Mouse (Mus musculus) liver, postnatal 0 days (tissue): ENCODE data around the gene Pou6f1. TPM values are rescaled to one million over a fixed set of nuclear protein-coding genes. Genes with fewer than 3 reads are reported as not detected.
A peak's percentile ranks its signal among the peaks of the same experiment; 100 is the strongest.
"Not testable (repeated sequence)": the region's sequence is repeated elsewhere in the genome, so short reads cannot be mapped to it uniquely, and the experiment has no call there.

Experiments used
- ATAC-seq: fragments of 200-750 bp; cut with Nextera tagmentation; 2 replicates; pipeline ENCODE4 v1.8.0; 2017; ENCODE audit warnings: mild to moderate bottlenecking, moderate library complexity
- DNase-seq: peaks from one replicate; pipeline ENCODE4 v3.0.0-alpha.2; 2016
- H3K27ac ChIP-seq: fragments of 300-500 bp; sonication (generic); 2 replicates; pipeline ENCODE4 v1.5.1; 2014; ENCODE audit warnings: antibody characterized with exemption, moderate library complexity, mild to moderate bottlenecking, low read depth
- H3K27me3 ChIP-seq: fragments of 300-500 bp; sonication (generic); 2 replicates; pipeline ENCODE4 v1.6.1; 2014; ENCODE audit warnings: low read length, control low read depth, mixed read lengths; ENCODE audit not compliant: insufficient read depth
- H3K36me3 ChIP-seq: fragments of 300-500 bp; sonication (generic); replicated peaks from 2 replicates; pipeline ENCODE4 v1.6.1; 2014; ENCODE audit warnings: mild to moderate bottlenecking, control low read depth, low read length, moderate library complexity, mixed read lengths; ENCODE audit not compliant: insufficient read depth
- H3K4me1 ChIP-seq: fragments of 300-500 bp; sonication (generic); 2 replicates; pipeline ENCODE4 v1.6.1; 2014; ENCODE audit warnings: antibody characterized with exemption, mild to moderate bottlenecking, control low read depth; ENCODE audit not compliant: insufficient read depth
- H3K4me2 ChIP-seq: fragments of 300-500 bp; sonication (generic); 2 replicates; pipeline ENCODE4 v1.6.1; 2014; ENCODE audit warnings: low read depth, mild to moderate bottlenecking, low read length, moderate library complexity, mixed read lengths
- H3K4me3 ChIP-seq: fragments of 300-500 bp; sonication (generic); 2 replicates; pipeline ENCODE4 v1.5.1; 2014; ENCODE audit warnings: low read depth, low read length
- H3K9ac ChIP-seq: fragments of 300-500 bp; sonication (generic); replicated peaks from 2 replicates; pipeline ENCODE4 v1.6.1; 2014; ENCODE audit warnings: mild to moderate bottlenecking, moderate library complexity
- H3K9me3 ChIP-seq: fragments of 300-500 bp; sonication (generic); 2 replicates; pipeline ENCODE4 v1.6.1; 2016; ENCODE audit warnings: mild to moderate bottlenecking, control low read depth, low read length, mixed read lengths
- CTCF ChIP-seq: sonication (generic); IDR thresholded peaks from 2 replicates; pipeline ENCODE4 v1.5.1; 2016; ENCODE audit warnings: antibody characterized with exemption, low read depth
- EP300 ChIP-seq: IDR thresholded peaks from 2 replicates; pipeline ENCODE4 v1.6.1; 2016; ENCODE audit warnings: antibody characterized with exemption, low read depth, mild to moderate bottlenecking
- WGBS: fragments of 180-500 bp; shearing (Covaris S2); extraction: QIAGEN DNeasy Blood & Tissue Kit; methylation state at CpG from one replicate; pipeline ENCODE4 v1.1.7; 2014; ENCODE audit not compliant: insufficient replicate concordance; 5-methylcytosine and 5-hydroxymethylcytosine counted together
- polyA plus RNA-seq: library from polyadenylated mRNA; unstranded; fragments of >200 nt; fragmentation: Nextera tagmentation; extraction: Ambion mirVana; gene quantifications from 2 replicates; pipeline ENCODE4 v1.2.1, GENCODE M21; 2015

Gene Pou6f1
- polyA plus RNA-seq, 1 experiment from 2014 or later: 0.74 TPM

- peak overlapping the region; percentile 36; the same call in 1 of the 2 replicates for H3K27ac ChIP-seq
- ATAC-seq (peak; percentile 86), DNase-seq (no peak)
- no peaks in the 10 kb centered on the region for H3K27me3 ChIP-seq
- H3K36me3 ChIP-seq: no peaks in the 10 kb centered on the region
- no peak overlapping the region for H3K9ac ChIP-seq
- H3K4me3 ChIP-seq: peak overlapping the region; percentile 32
- H3K4me1 ChIP-seq: peaks cover 4% of the 10 kb centered on the region; the same call in 1 of the 2 replicates
- TF ChIP-seq CTCF: no peak
- peak; percentile 17; the same call in 1 of the 2 replicates for TF ChIP-seq EP300
- 54% methylated on average over 5 of the region's 5 CpGs for WGBS
- no peaks in the 10 kb centered on the region for H3K9me3 ChIP-seq
- peak overlapping the region; percentile 53 for H3K4me2 ChIP-seq
These were observed 41.9 kb downstream of the Pou6f1 start for GRCm38 (mm10) chr15:100557705-100558433.

- TF ChIP-seq EP300 (no peak), CTCF (no peak)
- H3K4me2 ChIP-seq: peak overlapping the region; percentile 53; the same call in 1 of the 2 replicates
- peaks cover 4% of the 10 kb centered on the region; the same call in 1 of the 2 replicates for H3K4me1 ChIP-seq
- no peaks in the 10 kb centered on the region for H3K27me3 ChIP-seq
- WGBS: 75% methylated on average over 9 of the region's 9 CpGs
- no peaks in the 10 kb centered on the region for H3K36me3 ChIP-seq
- ATAC-seq: no peak
- no peak for DNase-seq
- 0 out of 2 replicates have a peak overlapping the region, but pooled peaks have one; percentile 32 for H3K4me3 ChIP-seq
- no peak overlapping the region for H3K9ac ChIP-seq
- H3K9me3 ChIP-seq: no peaks in the 10 kb centered on the region
- H3K27ac ChIP-seq: no peak overlapping the region
These were observed 43.4 kb downstream of the Pou6f1 start for GRCm38 (mm10) chr15:100556378-100556777.

- H3K4me3 ChIP-seq: no peak overlapping the region
These were observed 43.8 kb downstream of the Pou6f1 start for GRCm38 (mm10) chr15:100555965-100556364.

GRCm38 (mm10) chr15:100551326-100552307, 48.2 kb downstream of the Pou6f1 start, which contains the start of gene Tfcp2:
Gene Tfcp2 (minus strand): TSS chr15:100552008.
- Histone ChIP-seq H3K36me3 (no peaks in the 10 kb centered on the region), H3K9ac (peak within 1 kb of the TSS; percentile 83), H3K4me1 (0 out of 2 replicates have a peak, but pooled peaks cover 7% of the 10 kb centered on the region), H3K9me3 (no peaks in the 10 kb centered on the region), H3K4me2 (peak within 1 kb of the TSS; percentile 96), H3K4me3 (peak within 1 kb of the TSS; percentile 91), H3K27me3 (no peaks in the 10 kb centered on the region), H3K27ac (peak within 1 kb of the TSS; percentile 94)
- peak; percentile 98 for DNase-seq
- TF ChIP-seq CTCF: no peak
- TF ChIP-seq EP300: peak; percentile 81
- peak; percentile 98 for ATAC-seq
- under 1% methylated on average over 84 of the region's 84 CpGs for WGBS

More at GRCm38 (mm10) chr15:100555965-100556364, 43.8 kb downstream of the Pou6f1 start:
- Histone ChIP-seq H3K4me1 (peaks cover 7% of the 10 kb centered on the region; the same call in 1 of the 2 replicates), H3K4me2 (no peak overlapping the region; the same call in 1 of the 2 replicates), H3K9ac (no peak overlapping the region), H3K27me3 (no peaks in the 10 kb centered on the region), H3K36me3 (no peaks in the 10 kb centered on the region), H3K27ac (no peak overlapping the region), H3K9me3 (no peaks in the 10 kb centered on the region)
- 67% methylated on average over 5 of the region's 5 CpGs for WGBS
- DNase-seq (no peak), ATAC-seq (no peak)
- TF ChIP-seq CTCF (no peak), EP300 (no peak)

- no peaks in the 10 kb centered on the region for H3K36me3 ChIP-seq
- no peak overlapping the region for H3K27ac ChIP-seq
- H3K9me3 ChIP-seq: no peaks in the 10 kb centered on the region
- 0 out of 2 replicates have a peak, but pooled peaks cover 7% of the 10 kb centered on the region for H3K4me1 ChIP-seq
- H3K4me3 ChIP-seq: no peak overlapping the region
- no peak overlapping the region for H3K9ac ChIP-seq
- 90% methylated on average over 4 of the region's 4 CpGs for WGBS
- H3K27me3 ChIP-seq: no peaks in the 10 kb centered on the region
- no peak overlapping the region for H3K4me2 ChIP-seq
- no peak for DNase-seq
- no peak for ATAC-seq
- TF ChIP-seq EP300 (no peak), CTCF (no peak)
These were observed 49.5 kb downstream of the Pou6f1 start for GRCm38 (mm10) chr15:100550280-100550679.

GRCm38 (mm10) chr15:100543651-100544030, 56.1 kb downstream of the Pou6f1 start:
- not testable (repeated sequence) for H3K9ac ChIP-seq, DNase-seq, H3K36me3 ChIP-seq, H3K9me3 ChIP-seq, ATAC-seq, H3K27me3 ChIP-seq, H3K4me2 ChIP-seq, H3K4me3 ChIP-seq, H3K27ac ChIP-seq, H3K4me1 ChIP-seq
- 94% methylated on average over 14 of the region's 14 CpGs for WGBS

- DNase-seq, H3K27ac ChIP-seq, H3K4me1 ChIP-seq, H3K4me2 ChIP-seq, H3K27me3 ChIP-seq, ATAC-seq, H3K4me3 ChIP-seq, H3K36me3 ChIP-seq, H3K9me3 ChIP-seq, H3K9ac ChIP-seq: not testable (repeated sequence)
- 85% methylated on average over 25 of the region's 28 CpGs for WGBS
These were observed 56.7 kb downstream of the Pou6f1 start for GRCm38 (mm10) chr15:100542876-100543650.
